Mouse (Mus musculus): ENCODE data around the gene Hnrnph2. TPM values are rescaled to one million over a fixed set of nuclear protein-coding genes. Genes with fewer than 3 reads are reported as not detected.

Gene Hnrnph2
- total and polyA plus RNA-seq, 2 experiments from 2014 or later: 37.1 to 102 TPM

GRCm38 (mm10) chrX:134635111-134635510, 34.1 kb downstream of the Hnrnph2 start:
- H3K4me3 ChIP-seq (ENCODE audit: low read depth, low read length): no peak overlapping the region
- 36% methylated on average over 3 of the region's 3 CpGs for WGBS
- H3K9me3 ChIP-seq (replicated peaks; ENCODE audit: control insufficient read depth, low read length): no peaks in the 10 kb centered on the region
- no peaks in the 10 kb centered on the region for H3K4me1 ChIP-seq (ENCODE audit: control insufficient read depth, insufficient read depth)
- no peak overlapping the region for H3K4me2 ChIP-seq (ENCODE audit: low read depth, low read length)
- no peaks in the 10 kb centered on the region for H3K36me3 ChIP-seq (replicated peaks; ENCODE audit: control insufficient read depth, insufficient read depth, low read length)
- no peak for ATAC-seq (ENCODE audit: insufficient read depth, low read depth)
- H3K9ac ChIP-seq (replicated peaks; ENCODE audit: low read depth, low read length): no peak overlapping the region
- no peak for DNase-seq (ENCODE audit: low spot score)
- no peaks in the 10 kb centered on the region for H3K27me3 ChIP-seq (ENCODE audit: control insufficient read depth, insufficient read depth, low read length)
- no peak overlapping the region for H3K27ac ChIP-seq (ENCODE audit: low read depth)
- no peak for TF ChIP-seq CTCF (IDR thresholded peaks at IDR 0.05; ENCODE audit: low read depth)
- no peak for TF ChIP-seq EP300 (IDR thresholded peaks at IDR 0.05; ENCODE audit: low read depth)

GRCm38 (mm10) chrX:134635860-134636259, 34.9 kb downstream of the Hnrnph2 start:
- Histone ChIP-seq H3K27ac (ENCODE audit: low read depth) (no peak overlapping the region), H3K4me2 (ENCODE audit: low read depth, low read length) (no peak overlapping the region)
- 48% methylated on average over 3 of the region's 3 CpGs for WGBS

GRCm38 (mm10) chrX:134641000-134641760, 40.2 kb downstream of the Hnrnph2 start:
- ATAC-seq (ENCODE audit: insufficient read depth, low read depth): peak; percentile 36; the same call in 1 of the 2 replicates
- Histone ChIP-seq H3K9me3 (replicated peaks; ENCODE audit: control insufficient read depth, low read length) (no peaks in the 10 kb centered on the region), H3K4me2 (ENCODE audit: low read depth, low read length) (no peak overlapping the region), H3K4me3 (ENCODE audit: low read depth, low read length) (no peak overlapping the region), H3K27ac (ENCODE audit: low read depth) (no peak overlapping the region), H3K9ac (replicated peaks; ENCODE audit: low read depth, low read length) (no peak overlapping the region), H3K27me3 (ENCODE audit: control insufficient read depth, insufficient read depth, low read length) (no peaks in the 10 kb centered on the region), H3K4me1 (ENCODE audit: control insufficient read depth, insufficient read depth) (no peaks in the 10 kb centered on the region), H3K36me3 (replicated peaks; ENCODE audit: control insufficient read depth, insufficient read depth, low read length) (no peaks in the 10 kb centered on the region)
- WGBS: 44% methylated on average over 10 of the region's 10 CpGs
- peak; percentile 9 for DNase-seq (ENCODE audit: low spot score)
- TF ChIP-seq EP300 (IDR thresholded peaks at IDR 0.05; ENCODE audit: low read depth) (0 out of 2 replicates have a peak, but pooled peaks have one; percentile 61), CTCF (IDR thresholded peaks at IDR 0.05; ENCODE audit: low read depth) (no peak)

More at GRCm38 (mm10) chrX:134635860-134636259, 34.9 kb downstream of the Hnrnph2 start:
- H3K4me3 ChIP-seq (ENCODE audit: low read depth, low read length): no peak overlapping the region
- H3K27me3 ChIP-seq (ENCODE audit: control insufficient read depth, insufficient read depth, low read length): no peaks in the 10 kb centered on the region
- DNase-seq (ENCODE audit: low spot score) (no peak), ATAC-seq (ENCODE audit: insufficient read depth, low read depth) (no peak)
- H3K9me3 ChIP-seq (replicated peaks; ENCODE audit: control insufficient read depth, low read length): no peaks in the 10 kb centered on the region
- no peaks in the 10 kb centered on the region for H3K36me3 ChIP-seq (replicated peaks; ENCODE audit: control insufficient read depth, insufficient read depth, low read length)
- H3K9ac ChIP-seq (replicated peaks; ENCODE audit: low read depth, low read length): no peak overlapping the region
- TF ChIP-seq CTCF (IDR thresholded peaks at IDR 0.05; ENCODE audit: low read depth) (no peak), EP300 (IDR thresholded peaks at IDR 0.05; ENCODE audit: low read depth) (0 out of 2 replicates have a peak, but pooled peaks have one; percentile 40)
- no peaks in the 10 kb centered on the region for H3K4me1 ChIP-seq (ENCODE audit: control insufficient read depth, insufficient read depth)

- H3K27ac ChIP-seq (ENCODE audit: low read depth): no peak overlapping the region
- H3K36me3 ChIP-seq (replicated peaks; ENCODE audit: control insufficient read depth, insufficient read depth, low read length): no peaks in the 10 kb centered on the region
- no peaks in the 10 kb centered on the region for H3K27me3 ChIP-seq (ENCODE audit: control insufficient read depth, insufficient read depth, low read length)
- no peak overlapping the region for H3K4me3 ChIP-seq (ENCODE audit: low read depth, low read length)
- no peak for TF ChIP-seq EP300 (IDR thresholded peaks at IDR 0.05; ENCODE audit: low read depth)
- no peak for TF ChIP-seq CTCF (IDR thresholded peaks at IDR 0.05; ENCODE audit: low read depth)
- DNase-seq (ENCODE audit: low spot score) (no peak), ATAC-seq (ENCODE audit: insufficient read depth, low read depth) (no peak)
- WGBS: 67% methylated on average over 1 of the region's 1 CpGs
- no peak overlapping the region for H3K4me2 ChIP-seq (ENCODE audit: low read depth, low read length)
- no peaks in the 10 kb centered on the region for H3K9me3 ChIP-seq (replicated peaks; ENCODE audit: control insufficient read depth, low read length)
- no peak overlapping the region for H3K9ac ChIP-seq (replicated peaks; ENCODE audit: low read depth, low read length)
- H3K4me1 ChIP-seq (ENCODE audit: control insufficient read depth, insufficient read depth): no peaks in the 10 kb centered on the region
Observed at GRCm38 (mm10) chrX:134646338-134646737, 45.4 kb downstream of the Hnrnph2 start.

GRCm38 (mm10) chrX:134647421-134647820, 46.4 kb downstream of the Hnrnph2 start:
- Histone ChIP-seq H3K9ac (replicated peaks; ENCODE audit: low read depth, low read length) (no peak overlapping the region), H3K4me1 (ENCODE audit: control insufficient read depth, insufficient read depth) (no peaks in the 10 kb centered on the region), H3K27me3 (ENCODE audit: control insufficient read depth, insufficient read depth, low read length) (no peaks in the 10 kb centered on the region), H3K36me3 (replicated peaks; ENCODE audit: control insufficient read depth, insufficient read depth, low read length) (no peaks in the 10 kb centered on the region), H3K4me2 (ENCODE audit: low read depth, low read length) (no peak overlapping the region), H3K4me3 (ENCODE audit: low read depth, low read length) (no peak overlapping the region), H3K27ac (ENCODE audit: low read depth) (peak overlapping the region; percentile 3; the same call in 1 of the 2 replicates), H3K9me3 (replicated peaks; ENCODE audit: control insufficient read depth, low read length) (no peaks in the 10 kb centered on the region)
- 58% methylated on average over 8 of the region's 8 CpGs for WGBS
- TF ChIP-seq EP300 (IDR thresholded peaks at IDR 0.05; ENCODE audit: low read depth): no peak
- no peak for TF ChIP-seq CTCF (IDR thresholded peaks at IDR 0.05; ENCODE audit: low read depth)
- no peak for DNase-seq (ENCODE audit: low spot score)
- no peak for ATAC-seq (ENCODE audit: insufficient read depth, low read depth)

Data from heart, postnatal 0 days (tissue).